Mouse (Mus musculus) CH12.LX (cell line): ENCODE measurements around the gene Gm4553.

Experiments used
- CTCF ChIP-seq, 2 experiments: IDR thresholded peaks in 1 of 2; conservative IDR thresholded peaks in 1 of 2; 2 replicates each; pipeline ENCODE4 v1.5.1; 2011 to 2012; ENCODE audit warnings: low read depth in 2 of 2, low read length in 2 of 2, improper control_type of control experiment in 1 of 2, inconsistent platforms in 1 of 2, mild to moderate bottlenecking in 1 of 2, moderate library complexity in 1 of 2
- MXI1 ChIP-seq: IDR thresholded peaks from 2 replicates; pipeline ENCODE4 v1.6.1; 2011; ENCODE audit warnings: mild to moderate bottlenecking, low read depth, low read length, improper control_type of control experiment
- MYC ChIP-seq: IDR thresholded peaks from 2 replicates; pipeline ENCODE4 v1.6.1; 2011; ENCODE audit warnings: low read depth, mild to moderate bottlenecking, improper control_type of control experiment, low read length
- POLR2A ChIP-seq: IDR thresholded peaks from 2 replicates; pipeline ENCODE4 v1.6.1; 2011; ENCODE audit warnings: low read depth, mild to moderate bottlenecking, improper control_type of control experiment, low read length

- TF ChIP-seq POLR2A (no peak), MXI1 (no peak), CTCF (conservative IDR thresholded peaks at IDR 0.05 in 1 of 2, IDR thresholded peaks at IDR 0.05 in 1 of 2; ENCODE audit: low read depth in 2 of 2, low read length in 2 of 2) (no peak), MYC (no peak)
These were observed 35.5 kb upstream of the Gm4553 start, which contains the start of gene Krtap5-3 for GRCm38 (mm10) chr7:142201064-142201463.
